Mouse (Mus musculus): ENCODE results near the gene Setd6. TPM values are rescaled to one million over a fixed set of nuclear protein-coding genes. Genes with fewer than 3 reads are reported as not detected.
A peak's percentile ranks its signal among the peaks of the same experiment; 100 is the strongest.

Setd6 gene
- 15.1 and 15.7 TPM in 2 replicates for polyA plus RNA-seq (2015; fragmentation: Nextera tagmentation; extraction: Ambion mirVana)

- under 1% methylated on average over 77 of the region's 79 CpGs for WGBS
These were observed at the start of gene Setd6 for GRCm38 (mm10) chr8:95715676-95716531. Gene Setd6, plus strand, starts transcription at chr8:95715881.

GRCm38 (mm10) chr8:95668163-95668958, 47.3 kb upstream of the Setd6 start:
- Histone ChIP-seq H3K4me3 (no peak overlapping the region), H3K27ac (no peak overlapping the region), H3K9ac (no peak overlapping the region), H3K4me1 (no peaks in the 10 kb centered on the region), H3K27me3 (peaks cover 11% of the 10 kb centered on the region), H3K4me2 (no peak overlapping the region), H3K36me3 (no peaks in the 10 kb centered on the region), H3K9me3 (no peaks in the 10 kb centered on the region)
- no peak for ATAC-seq (ENCODE audit: insufficient number of reproducible peaks, low FRiP score, low TSS enrichment, low read depth)
- 39% methylated on average over 8 of the region's 8 CpGs for WGBS

More at GRCm38 (mm10) chr8:95715676-95716531, at the start of gene Setd6:
- no peaks in the 10 kb centered on the region for H3K27me3 ChIP-seq
- H3K27ac ChIP-seq: peak within 1 kb of the TSS; percentile 77
- H3K36me3 ChIP-seq: peaks cover 39% of the 10 kb centered on the region
- peak within 1 kb of the TSS; percentile 91 for H3K4me2 ChIP-seq
- peak within 1 kb of the TSS; percentile 87 for H3K4me3 ChIP-seq
- H3K9ac ChIP-seq: peak within 1 kb of the TSS; percentile 87
- no peaks in the 10 kb centered on the region for H3K9me3 ChIP-seq
- peak; percentile 73 for ATAC-seq (ENCODE audit: insufficient number of reproducible peaks, low FRiP score, low TSS enrichment, low read depth)
- H3K4me1 ChIP-seq: peaks cover 16% of the 10 kb centered on the region

GRCm38 (mm10) chr8:95669967-95670366, 45.7 kb upstream of the Setd6 start:
- ATAC-seq (ENCODE audit: insufficient number of reproducible peaks, low FRiP score, low TSS enrichment, low read depth): no peak
- H3K4me3 ChIP-seq: no peak overlapping the region
- no peak overlapping the region for H3K27ac ChIP-seq
- no peak overlapping the region for H3K4me2 ChIP-seq
- H3K27me3 ChIP-seq: peaks cover 25% of the 10 kb centered on the region
- no peaks in the 10 kb centered on the region for H3K4me1 ChIP-seq
- H3K9ac ChIP-seq: no peak overlapping the region
- 68% methylated on average over 2 of the region's 2 CpGs for WGBS
- H3K9me3 ChIP-seq: no peaks in the 10 kb centered on the region
- no peaks in the 10 kb centered on the region for H3K36me3 ChIP-seq

- H3K27me3 ChIP-seq: peaks cover 43% of the 10 kb centered on the region
- no peaks in the 10 kb centered on the region for H3K4me1 ChIP-seq
- no peak overlapping the region for H3K4me2 ChIP-seq
- no peak overlapping the region for H3K9ac ChIP-seq
- H3K36me3 ChIP-seq: no peaks in the 10 kb centered on the region
- H3K27ac ChIP-seq: no peak overlapping the region
- WGBS: 84% methylated on average over 6 of the region's 6 CpGs
- H3K9me3 ChIP-seq: no peaks in the 10 kb centered on the region
- no peak for ATAC-seq (ENCODE audit: insufficient number of reproducible peaks, low FRiP score, low TSS enrichment, low read depth)
- no peak overlapping the region for H3K4me3 ChIP-seq
These were observed 43.8 kb upstream of the Setd6 start for GRCm38 (mm10) chr8:95671861-95672260.

GRCm38 (mm10) chr8:95672811-95673210, 42.9 kb upstream of the Setd6 start:
- WGBS: 67% methylated on average over 5 of the region's 5 CpGs
- peaks cover 7% of the 10 kb centered on the region for H3K4me1 ChIP-seq
- peaks cover 53% of the 10 kb centered on the region for H3K27me3 ChIP-seq
- no peak overlapping the region for H3K4me3 ChIP-seq
- H3K27ac ChIP-seq: no peak overlapping the region
- ATAC-seq (ENCODE audit: insufficient number of reproducible peaks, low FRiP score, low TSS enrichment, low read depth): no peak
- no peak overlapping the region for H3K9ac ChIP-seq
- no peaks in the 10 kb centered on the region for H3K36me3 ChIP-seq
- H3K9me3 ChIP-seq: no peaks in the 10 kb centered on the region
- no peak overlapping the region for H3K4me2 ChIP-seq

GRCm38 (mm10) chr8:95676631-95677030, 39.0 kb upstream of the Setd6 start, which contains the start of gene Ndrg4:
Gene Ndrg4, plus strand, starts transcription at chr8:95676980.
- Histone ChIP-seq H3K4me2 (peak within 1 kb of the TSS; percentile 98), H3K27ac (no peak within 1 kb of the TSS), H3K4me3 (peak within 1 kb of the TSS; percentile 55), H3K27me3 (peaks cover 82% of the 10 kb centered on the region), H3K9me3 (no peaks in the 10 kb centered on the region), H3K9ac (peak within 1 kb of the TSS; percentile 35), H3K36me3 (no peaks in the 10 kb centered on the region), H3K4me1 (peaks cover 18% of the 10 kb centered on the region)
- ATAC-seq (ENCODE audit: insufficient number of reproducible peaks, low FRiP score, low TSS enrichment, low read depth): no peak
- 29% methylated on average over 9 of the region's 9 CpGs for WGBS

- peak overlapping the region; percentile 35 for H3K9ac ChIP-seq
- peak overlapping the region; percentile 55 for H3K4me3 ChIP-seq
- no peaks in the 10 kb centered on the region for H3K9me3 ChIP-seq
- ATAC-seq (ENCODE audit: insufficient number of reproducible peaks, low FRiP score, low TSS enrichment, low read depth): no peak
- under 1% methylated on average over 36 of the region's 48 CpGs for WGBS
- H3K27me3 ChIP-seq: peaks cover 82% of the 10 kb centered on the region
- no peaks in the 10 kb centered on the region for H3K36me3 ChIP-seq
- H3K4me2 ChIP-seq: peak overlapping the region; percentile 98
- peaks cover 18% of the 10 kb centered on the region for H3K4me1 ChIP-seq
- no peak overlapping the region for H3K27ac ChIP-seq
These were observed 38.1 kb upstream of the Setd6 start for GRCm38 (mm10) chr8:95677591-95678023.

GRCm38 (mm10) chr8:95678024-95678611, 37.6 kb upstream of the Setd6 start:
- Histone ChIP-seq H3K4me1 (peaks cover 18% of the 10 kb centered on the region), H3K9ac (peak overlapping the region; percentile 35), H3K4me3 (peak overlapping the region; percentile 55), H3K36me3 (no peaks in the 10 kb centered on the region), H3K4me2 (peak overlapping the region; percentile 98), H3K27ac (no peak overlapping the region), H3K9me3 (no peaks in the 10 kb centered on the region), H3K27me3 (peaks cover 77% of the 10 kb centered on the region)
- WGBS: under 1% methylated on average over 64 of the region's 70 CpGs
- ATAC-seq (ENCODE audit: insufficient number of reproducible peaks, low FRiP score, low TSS enrichment, low read depth): no peak

GRCm38 (mm10) chr8:95688073-95688672, 27.5 kb upstream of the Setd6 start:
- 58% methylated on average over 10 of the region's 10 CpGs for WGBS
- Histone ChIP-seq H3K4me1 (peaks cover 3% of the 10 kb centered on the region; the same call in 1 of the 2 replicates), H3K27ac (no peak overlapping the region), H3K4me2 (no peak overlapping the region), H3K4me3 (no peak overlapping the region), H3K27me3 (peaks cover 14% of the 10 kb centered on the region; the same call in 1 of the 2 replicates), H3K9me3 (no peaks in the 10 kb centered on the region), H3K9ac (no peak overlapping the region), H3K36me3 (no peaks in the 10 kb centered on the region)
- no peak for ATAC-seq (ENCODE audit: insufficient number of reproducible peaks, low FRiP score, low TSS enrichment, low read depth)

- Histone ChIP-seq H3K27ac (no peak overlapping the region), H3K4me1 (no peaks in the 10 kb centered on the region), H3K36me3 (no peaks in the 10 kb centered on the region), H3K4me3 (no peak overlapping the region), H3K4me2 (no peak overlapping the region), H3K27me3 (peaks cover 36% of the 10 kb centered on the region; the same call in 1 of the 2 replicates), H3K9ac (no peak overlapping the region), H3K9me3 (no peaks in the 10 kb centered on the region)
- 77% methylated on average over 13 of the region's 13 CpGs for WGBS
- no peak for ATAC-seq (ENCODE audit: insufficient number of reproducible peaks, low FRiP score, low TSS enrichment, low read depth)
These were observed 24.6 kb upstream of the Setd6 start for GRCm38 (mm10) chr8:95690929-95691541.

GRCm38 (mm10) chr8:95694631-95695030, 21.1 kb upstream of the Setd6 start:
- 0 out of 2 replicates have a peak, but pooled peaks cover 5% of the 10 kb centered on the region for H3K4me1 ChIP-seq
- no peak overlapping the region for H3K4me3 ChIP-seq
- peaks cover 59% of the 10 kb centered on the region for H3K27me3 ChIP-seq
- H3K36me3 ChIP-seq: no peaks in the 10 kb centered on the region
- H3K4me2 ChIP-seq: no peak overlapping the region
- no peak overlapping the region for H3K27ac ChIP-seq
- no peaks in the 10 kb centered on the region for H3K9me3 ChIP-seq
- 20% methylated on average over 6 of the region's 6 CpGs for WGBS
- H3K9ac ChIP-seq: no peak overlapping the region
- ATAC-seq (ENCODE audit: insufficient number of reproducible peaks, low FRiP score, low TSS enrichment, low read depth): no peak
